Mouse (Mus musculus) neural tube, embryonic 14.5 days (tissue): ENCODE data around the gene Gga2. TPM values are rescaled to one million over a fixed set of nuclear protein-coding genes. Genes with fewer than 3 reads are reported as not detected.

Experiments used
- ATAC-seq: fragments of 200-750 bp; cut with Nextera tagmentation; 2 replicates; pipeline ENCODE4 v1.8.0; 2017; ENCODE audit warnings: low read depth, mild to moderate bottlenecking, moderate TSS enrichment, moderate library complexity
- H3K27ac ChIP-seq: fragments of 300-500 bp; sonication (generic); 2 replicates; pipeline ENCODE4 v1.5.1; 2014; ENCODE audit warnings: low read depth, mild to moderate bottlenecking, control low read depth, low read length, moderate library complexity, mixed read lengths
- H3K27me3 ChIP-seq: fragments of 300-500 bp; sonication (generic); 2 replicates; pipeline ENCODE4 v1.6.1; 2014; ENCODE audit warnings: low read length; ENCODE audit not compliant: control insufficient read depth, insufficient read depth
- H3K36me3 ChIP-seq: fragments of 300-500 bp; sonication (generic); 2 replicates; pipeline ENCODE4 v1.6.1; 2014; ENCODE audit warnings: low read length, mixed read lengths; ENCODE audit not compliant: control insufficient read depth, insufficient read depth
- H3K4me1 ChIP-seq: fragments of 300-500 bp; sonication (generic); 2 replicates; pipeline ENCODE4 v1.6.1; 2014; ENCODE audit warnings: low read length; ENCODE audit not compliant: control insufficient read depth, insufficient read depth
- H3K4me2 ChIP-seq: fragments of 300-500 bp; sonication (generic); 2 replicates; pipeline ENCODE4 v1.6.1; 2014; ENCODE audit warnings: mild to moderate bottlenecking, low read depth, low read length, control low read depth
- H3K4me3 ChIP-seq: fragments of 300-500 bp; sonication (generic); 2 replicates; pipeline ENCODE4 v1.5.1; 2014; ENCODE audit warnings: low read depth, low read length, control low read depth, mixed read lengths
- H3K9ac ChIP-seq: fragments of 300-500 bp; sonication (generic); replicated peaks from 2 replicates; pipeline ENCODE4 v1.6.1; 2014; ENCODE audit warnings: low read depth, mild to moderate bottlenecking, control low read depth, low read length, mixed read lengths
- H3K9me3 ChIP-seq: fragments of 300-500 bp; sonication (generic); 2 replicates; pipeline ENCODE4 v1.6.1; 2016; ENCODE audit warnings: low read length; ENCODE audit not compliant: control insufficient read depth
- WGBS: fragments of 180-500 bp; shearing (Covaris S2); extraction: QIAGEN DNeasy Blood & Tissue Kit; methylation state at CpG from one replicate; pipeline ENCODE4 v1.1.7; 2014; 5-methylcytosine and 5-hydroxymethylcytosine counted together
- polyA plus RNA-seq: library from polyadenylated mRNA; unstranded; fragments of >200 nt; fragmentation: Nextera tagmentation; extraction: Ambion mirVana; gene quantifications from 2 replicates; pipeline ENCODE4 v1.2.1, GENCODE M21; 2014

The Gga2 gene
- polyA plus RNA-seq, 1 experiment from 2014 or later: 25.7 TPM

GRCm38 (mm10) chr7:122018247-122018646 lies 2.8 kb downstream of the Gga2 start:
- Histone ChIP-seq H3K4me3 (no peak overlapping the region), H3K9ac (no peak overlapping the region), H3K27ac (no peak overlapping the region), H3K27me3 (no peaks in the 10 kb centered on the region; the same call in 1 of the 2 replicates), H3K9me3 (no peaks in the 10 kb centered on the region), H3K36me3 (0 out of 2 replicates have a peak, but pooled peaks cover 4% of the 10 kb centered on the region), H3K4me2 (peak overlapping the region; percentile 80; the same call in 1 of the 2 replicates), H3K4me1 (peaks cover 21% of the 10 kb centered on the region)
- no peak for ATAC-seq
- WGBS: 75% methylated on average over 3 of the region's 3 CpGs

GRCm38 (mm10) chr7:122015734-122016133 lies 5.3 kb downstream of the Gga2 start:
- Histone ChIP-seq H3K4me3 (no peak overlapping the region), H3K4me1 (peaks cover 21% of the 10 kb centered on the region), H3K36me3 (peaks cover 9% of the 10 kb centered on the region; the same call in 1 of the 2 replicates), H3K9ac (0 out of 2 replicates have a peak overlapping the region, but pooled peaks have one; percentile 1), H3K4me2 (peak overlapping the region; percentile 30), H3K9me3 (no peaks in the 10 kb centered on the region), H3K27ac (no peak overlapping the region; the same call in 1 of the 2 replicates), H3K27me3 (no peaks in the 10 kb centered on the region; the same call in 1 of the 2 replicates)
- 30% methylated on average over 10 of the region's 10 CpGs for WGBS
- ATAC-seq: no peak

GRCm38 (mm10) chr7:122015105-122015504 lies 5.9 kb downstream of the Gga2 start:
- no peak for ATAC-seq
- Histone ChIP-seq H3K4me3 (no peak overlapping the region), H3K27ac (no peak overlapping the region; the same call in none of the 2 replicates), H3K27me3 (no peaks in the 10 kb centered on the region), H3K36me3 (peaks cover 11% of the 10 kb centered on the region; the same call in 1 of the 2 replicates), H3K9ac (peak overlapping the region; percentile 32; the same call in 1 of the 2 replicates), H3K4me2 (peak overlapping the region; percentile 30; the same call in 1 of the 2 replicates), H3K4me1 (peaks cover 21% of the 10 kb centered on the region), H3K9me3 (no peaks in the 10 kb centered on the region)
- WGBS: 39% methylated on average over 8 of the region's 8 CpGs

GRCm38 (mm10) chr7:122012949-122013348 lies 8.1 kb downstream of the Gga2 start:
- peaks cover 23% of the 10 kb centered on the region; the same call in 1 of the 2 replicates for H3K36me3 ChIP-seq
- no peak overlapping the region for H3K9ac ChIP-seq
- no peak for ATAC-seq
- H3K4me3 ChIP-seq: no peak overlapping the region
- H3K4me2 ChIP-seq: no peak overlapping the region
- H3K4me1 ChIP-seq: peaks cover 8% of the 10 kb centered on the region
- H3K27ac ChIP-seq: no peak overlapping the region
- 90% methylated on average over 10 of the region's 10 CpGs for WGBS
- H3K9me3 ChIP-seq: no peaks in the 10 kb centered on the region
- no peaks in the 10 kb centered on the region for H3K27me3 ChIP-seq

GRCm38 (mm10) chr7:122012370-122012769 lies 8.7 kb downstream of the Gga2 start:
- no peak overlapping the region for H3K4me3 ChIP-seq
- peaks cover 8% of the 10 kb centered on the region for H3K4me1 ChIP-seq
- no peaks in the 10 kb centered on the region for H3K9me3 ChIP-seq
- no peak overlapping the region for H3K27ac ChIP-seq
- H3K9ac ChIP-seq: no peak overlapping the region
- WGBS: 93% methylated on average over 4 of the region's 4 CpGs
- H3K4me2 ChIP-seq: no peak overlapping the region
- H3K27me3 ChIP-seq: no peaks in the 10 kb centered on the region
- ATAC-seq: no peak
- H3K36me3 ChIP-seq: peaks cover 20% of the 10 kb centered on the region; the same call in 1 of the 2 replicates

- no peak overlapping the region for H3K9ac ChIP-seq
- H3K9me3 ChIP-seq: no peaks in the 10 kb centered on the region
- no peak overlapping the region for H3K27ac ChIP-seq
- no peaks in the 10 kb centered on the region for H3K27me3 ChIP-seq
- H3K4me2 ChIP-seq: no peak overlapping the region
- H3K4me3 ChIP-seq: no peak overlapping the region
- peaks cover 62% of the 10 kb centered on the region for H3K36me3 ChIP-seq
- ATAC-seq: no peak
- WGBS: 75% methylated on average over 8 of the region's 8 CpGs
- H3K4me1 ChIP-seq: no peaks in the 10 kb centered on the region
These were observed 20.6 kb downstream of the Gga2 start for GRCm38 (mm10) chr7:122000396-122000795.

- WGBS: 90% methylated on average over 5 of the region's 5 CpGs
- H3K4me1 ChIP-seq: no peaks in the 10 kb centered on the region
- H3K9ac ChIP-seq: no peak overlapping the region
- H3K27ac ChIP-seq: no peak overlapping the region
- no peaks in the 10 kb centered on the region for H3K27me3 ChIP-seq
- H3K4me2 ChIP-seq: no peak overlapping the region
- H3K9me3 ChIP-seq: no peaks in the 10 kb centered on the region
- H3K4me3 ChIP-seq: no peak overlapping the region
- H3K36me3 ChIP-seq: peaks cover 65% of the 10 kb centered on the region
- no peak for ATAC-seq
These were observed 25.1 kb downstream of the Gga2 start for GRCm38 (mm10) chr7:121995961-121996360.

- Histone ChIP-seq H3K4me1 (no peaks in the 10 kb centered on the region), H3K9me3 (no peaks in the 10 kb centered on the region), H3K4me2 (peak within 1 kb of the TSS; percentile 56), H3K4me3 (peak within 1 kb of the TSS; percentile 75), H3K36me3 (peaks cover 1% of the 10 kb centered on the region; the same call in 1 of the 2 replicates), H3K27ac (no peak within 1 kb of the TSS), H3K27me3 (no peaks in the 10 kb centered on the region), H3K9ac (peak within 1 kb of the TSS; percentile 66)
- peak; percentile 94 for ATAC-seq
- WGBS: 1% methylated on average over 55 of the region's 55 CpGs
These were observed 39.6 kb downstream of the Gga2 start, which contains the start of gene Cog7 for GRCm38 (mm10) chr7:121981307-121981871. TSS of gene Cog7 (minus strand) at chr7:121981711.

GRCm38 (mm10) chr7:121975031-121975430 lies 46.0 kb downstream of the Gga2 start:
- ATAC-seq: no peak; the same call in 1 of the 2 replicates
- peaks cover 6% of the 10 kb centered on the region for H3K36me3 ChIP-seq
- no peak overlapping the region for H3K4me2 ChIP-seq
- no peak overlapping the region for H3K27ac ChIP-seq
- no peak overlapping the region for H3K4me3 ChIP-seq
- no peaks in the 10 kb centered on the region for H3K9me3 ChIP-seq
- no peak overlapping the region for H3K9ac ChIP-seq
- H3K4me1 ChIP-seq: no peaks in the 10 kb centered on the region
- no peaks in the 10 kb centered on the region for H3K27me3 ChIP-seq
- WGBS: 58% methylated on average over 4 of the region's 4 CpGs
